Mouse (Mus musculus) thymus, postnatal 10 days (tissue): ENCODE data around the gene Atg16l2.

ENCODE experiments used
- DNase-seq, 2 experiments: peaks; one replicate each; pipeline ENCODE4 v3.0.0; 2021; ENCODE audit warnings: low spot score in 2 of 2

The Atg16l2 gene

DNA sequence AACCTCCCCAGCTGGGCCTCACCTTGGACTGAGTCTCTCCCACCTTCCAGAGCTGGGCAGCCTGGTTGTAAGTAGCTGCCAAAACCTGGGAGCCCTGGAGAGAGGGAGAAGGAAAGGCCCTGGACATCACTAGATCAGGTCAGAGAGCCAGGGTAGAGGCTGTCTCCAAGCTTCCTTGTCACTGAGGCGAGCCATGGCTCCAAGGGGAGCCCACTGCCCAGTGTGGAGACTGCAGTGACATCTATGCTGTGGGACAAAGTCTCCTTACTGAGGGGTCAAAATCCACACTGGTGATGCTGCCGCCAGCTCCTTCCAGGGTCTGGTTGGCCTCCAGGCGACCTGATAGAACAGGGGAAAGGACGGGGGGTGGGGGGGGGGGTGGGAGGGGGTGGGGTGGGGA lies 10.0 kb downstream of the Atg16l2 start:
- DNase-seq, result no peak

DNA sequence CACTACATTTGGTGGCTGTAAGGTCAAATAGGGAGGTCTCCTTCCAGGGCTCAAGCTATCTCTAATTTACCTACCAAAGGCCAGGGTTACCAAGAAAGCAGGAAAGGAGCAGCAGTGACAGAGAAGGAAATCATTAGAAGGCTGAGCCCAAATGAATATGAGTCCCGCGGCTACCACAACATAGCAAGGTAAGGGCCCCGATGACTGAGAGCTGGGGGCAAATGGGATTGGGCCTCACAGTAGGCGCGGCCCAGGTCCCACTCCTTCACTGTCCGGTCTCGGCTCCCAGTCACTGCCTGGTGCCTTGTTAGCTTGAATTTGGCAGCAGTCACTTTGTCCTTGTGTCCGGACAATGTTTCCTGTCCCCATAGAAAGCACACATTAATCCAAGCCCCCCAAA lies 10.4 kb downstream of the Atg16l2 start:
- no peak for DNase-seq

DNA sequence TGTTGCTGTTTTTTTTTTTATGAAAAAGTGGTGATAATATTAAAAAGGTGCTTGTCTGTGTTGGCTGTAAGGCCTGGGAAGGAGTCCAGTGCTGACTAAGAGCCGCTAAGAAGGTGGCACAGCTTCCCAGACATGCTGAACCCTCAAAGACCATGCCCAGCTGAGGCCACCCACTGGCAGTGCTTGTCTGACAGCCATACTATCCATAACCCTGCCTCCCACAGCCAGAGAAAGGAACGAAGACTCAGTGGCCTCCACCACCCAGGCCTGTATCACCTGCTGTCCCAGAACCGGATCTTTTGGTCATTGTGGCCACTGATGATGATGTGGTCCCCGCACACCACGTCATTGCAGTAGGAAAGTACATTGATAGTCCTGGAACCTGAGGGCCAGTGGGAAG lies 10.8 kb downstream of the Atg16l2 start:
- no peak for DNase-seq

DNA sequence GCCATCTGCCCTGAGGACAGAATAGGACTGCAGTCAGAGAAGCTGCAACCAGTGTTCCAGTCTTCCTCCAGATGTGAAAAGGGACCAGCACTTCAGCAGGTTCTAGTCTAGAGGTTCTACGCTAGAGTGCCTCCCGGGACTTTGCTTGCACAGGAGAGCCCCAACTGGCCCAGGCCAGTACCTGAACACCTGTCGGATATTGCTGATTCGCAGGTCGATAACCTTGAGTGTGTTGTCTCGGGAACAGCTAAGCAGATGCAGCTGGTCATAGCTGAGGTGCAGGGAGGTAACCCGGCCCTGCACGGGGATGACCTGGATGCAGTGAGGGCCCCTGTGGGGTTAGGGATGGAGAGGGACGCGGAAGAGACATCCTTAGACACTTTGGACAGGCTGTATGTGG lies 11.7 kb downstream of the Atg16l2 start:
- no peak for DNase-seq

DNA sequence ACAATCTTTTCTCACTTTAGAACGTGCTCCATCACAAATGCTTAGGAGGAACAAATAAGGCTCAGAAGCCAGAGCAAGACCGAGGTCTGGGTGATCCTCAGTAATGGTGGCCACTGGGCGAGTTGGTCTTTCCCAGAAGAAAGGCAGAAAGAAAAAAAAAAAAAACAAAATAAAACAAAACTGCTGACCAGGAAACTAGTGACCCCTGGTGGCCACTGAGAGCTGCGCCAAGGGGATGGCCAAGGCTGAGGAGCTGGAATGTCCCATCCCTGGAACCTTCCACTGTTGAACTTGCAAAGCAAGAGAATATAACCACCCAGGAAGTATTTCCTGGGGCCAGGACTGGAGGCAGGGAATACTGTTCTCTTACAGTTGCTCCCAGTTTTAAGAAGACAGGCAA lies 13.6 kb downstream of the Atg16l2 start:
- DNase-seq, result peak in 1 of 2 experiments; percentile 52

DNA sequence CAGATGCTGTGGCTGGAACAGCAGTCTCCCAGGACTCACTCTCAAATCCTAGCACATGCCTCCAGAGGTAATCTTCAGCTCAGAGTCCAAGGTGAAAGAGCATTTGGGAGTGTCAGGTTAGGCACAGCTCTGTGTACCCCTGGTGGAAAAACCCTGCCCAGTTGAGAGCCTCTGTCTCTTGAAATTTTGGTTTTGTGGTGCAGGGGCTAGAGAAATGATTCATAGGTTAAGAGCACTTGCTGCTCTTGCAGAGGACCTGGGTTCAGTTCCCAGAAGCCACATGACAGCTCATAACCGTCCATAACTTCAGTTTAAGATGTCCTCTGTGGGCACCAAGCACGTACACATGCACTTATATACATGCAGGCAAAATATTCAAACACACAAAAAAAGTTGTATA lies 14.2 kb downstream of the Atg16l2 start:
- DNase-seq, result no peak

DNA sequence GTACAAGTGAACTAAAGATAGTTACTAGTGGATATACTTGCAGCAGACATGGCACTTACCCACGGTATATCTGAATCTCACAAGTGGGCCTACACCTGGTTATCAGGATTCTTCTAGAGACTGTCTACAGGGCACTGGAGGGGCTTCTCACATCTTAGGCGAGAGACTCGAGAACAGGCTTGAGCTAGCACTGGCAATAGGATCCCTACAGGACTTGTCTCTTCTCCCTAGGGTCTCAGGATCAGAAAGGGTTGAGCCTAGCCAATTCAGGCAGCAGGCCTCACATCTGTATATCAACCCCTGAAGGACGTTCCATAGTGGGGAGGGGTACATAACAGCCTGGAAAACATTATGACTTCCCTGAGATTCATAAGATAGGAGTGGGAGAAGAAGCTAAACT lies 15.2 kb downstream of the Atg16l2 start:
- no peak for DNase-seq

DNA sequence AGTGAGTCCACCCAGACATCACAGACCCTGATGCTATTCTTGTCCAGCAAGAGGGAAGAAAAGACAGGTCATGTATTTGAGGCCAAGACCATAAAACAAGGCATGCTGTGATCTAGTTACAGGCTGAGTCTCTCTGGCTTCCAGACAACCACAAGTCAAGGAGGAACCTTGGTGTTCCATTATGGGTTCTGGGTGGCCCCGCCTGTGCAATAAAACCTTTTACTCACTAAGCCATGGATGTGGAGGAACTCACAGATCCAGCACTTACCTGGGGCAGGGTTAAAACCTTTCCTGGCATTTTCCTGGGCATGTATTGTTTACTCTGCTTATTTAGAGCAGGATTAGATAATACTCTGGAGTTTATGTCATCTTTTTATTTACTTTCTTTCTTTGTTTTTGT lies 17.5 kb downstream of the Atg16l2 start:
- DNase-seq, result no peak

DNA sequence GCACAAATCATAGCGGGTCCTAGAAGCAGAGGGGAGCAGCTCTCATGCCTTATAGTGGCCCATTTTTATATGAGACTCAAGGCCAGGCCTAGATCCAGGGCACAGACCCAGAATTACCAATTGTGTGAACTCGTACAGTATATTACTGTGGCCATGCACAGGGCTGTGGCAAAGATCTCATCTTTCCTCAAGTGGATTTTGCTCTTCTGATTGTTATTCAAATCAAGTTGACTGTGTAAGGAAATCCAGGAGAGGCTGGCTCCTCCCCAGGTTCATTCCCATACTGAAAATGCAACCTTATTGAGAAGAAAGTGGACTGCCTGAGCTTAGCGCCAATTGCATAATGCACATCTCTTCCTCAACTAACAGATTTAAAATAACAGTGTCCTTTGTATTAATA lies 19.3 kb downstream of the Atg16l2 start:
- no peak for DNase-seq

DNA sequence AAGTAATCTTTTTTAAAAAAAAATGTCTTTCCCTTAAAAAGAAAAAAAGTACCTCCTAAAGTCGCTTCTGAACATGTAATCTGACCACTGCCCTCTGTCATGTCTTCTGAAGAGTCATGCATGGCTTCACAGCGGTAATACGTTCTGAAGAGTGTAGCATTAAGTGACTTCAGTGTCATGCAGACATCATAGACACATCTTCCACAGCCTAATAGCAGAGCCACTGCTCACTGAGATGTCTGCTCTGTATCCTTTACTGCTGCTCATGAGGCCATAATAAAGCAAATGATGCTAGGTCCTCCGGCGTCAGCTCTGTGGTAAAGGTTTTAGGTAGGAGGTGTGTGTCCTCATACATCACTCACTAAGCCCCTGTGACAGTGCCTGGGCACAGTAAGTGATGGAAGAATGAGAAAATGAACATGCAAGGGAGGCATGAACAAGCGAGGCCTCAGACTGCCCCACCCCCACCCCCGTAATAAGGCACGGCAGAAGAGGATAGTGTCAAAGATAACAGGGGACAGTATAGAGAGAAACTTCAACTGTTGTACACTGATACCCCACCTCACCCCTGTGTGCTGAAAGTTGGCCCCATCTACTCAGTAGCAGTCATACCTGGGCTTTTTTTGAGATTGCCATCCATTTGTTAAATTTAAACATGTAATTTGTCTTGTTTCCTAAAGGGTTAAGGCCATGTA lies 29.4 kb downstream of the Atg16l2 start:
- no peak for DNase-seq

DNA sequence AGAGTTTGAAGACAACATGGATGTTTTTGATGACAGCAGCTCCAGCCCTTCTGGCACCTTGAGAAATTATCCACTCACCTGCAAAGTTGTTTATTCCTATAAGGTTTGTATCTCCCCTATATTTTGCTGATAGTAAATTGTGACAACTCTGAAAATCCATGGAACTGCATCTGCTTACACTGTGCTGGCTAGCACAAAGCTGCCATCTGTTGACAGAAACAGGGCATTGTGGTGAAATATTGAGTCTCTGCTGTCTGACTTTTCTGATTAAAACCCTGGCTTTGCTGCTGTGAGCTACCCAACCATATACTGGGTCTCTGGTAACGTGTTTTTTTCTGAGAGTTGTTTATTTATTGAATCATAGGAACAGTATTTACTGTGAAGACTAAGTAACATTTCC lies 30.4 kb downstream of the Atg16l2 start:
- no peak for DNase-seq

DNA sequence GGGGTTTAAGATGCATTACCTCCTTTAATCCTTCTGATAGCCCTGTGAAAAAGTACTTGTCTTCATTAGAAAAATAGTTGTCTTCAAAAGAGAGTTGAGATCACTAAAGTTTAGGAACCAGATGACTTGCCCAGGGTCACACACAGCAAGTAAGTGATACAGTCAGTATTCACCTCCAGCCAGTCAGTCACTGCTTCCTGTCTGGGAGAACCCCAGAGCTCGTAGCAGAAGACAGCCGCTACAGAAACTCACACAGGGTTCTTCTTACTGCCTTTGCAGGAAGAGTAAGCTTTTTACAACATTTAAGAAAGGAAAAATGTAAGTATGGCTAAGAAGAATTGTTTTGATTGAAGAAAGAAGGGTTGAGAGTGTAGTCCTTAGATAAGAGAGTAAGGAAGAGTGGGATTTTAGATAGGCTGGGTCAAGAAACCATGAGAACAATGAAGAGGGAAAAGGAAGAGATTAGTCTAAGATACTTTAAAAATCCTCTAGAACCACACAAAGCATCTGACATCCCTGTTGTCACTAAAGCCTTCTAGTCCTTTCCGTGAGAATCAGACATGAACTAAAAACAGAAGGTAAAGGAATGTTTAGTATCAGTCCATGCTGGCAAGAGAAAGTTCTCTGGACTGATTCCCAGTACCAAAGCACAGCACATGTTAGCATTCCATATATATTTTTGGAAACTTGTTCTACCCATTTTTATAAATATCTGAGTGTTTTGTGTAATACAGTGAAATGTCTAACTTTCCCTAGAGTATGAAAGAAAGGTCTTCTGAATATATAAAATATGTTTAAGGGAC lies 34.4 kb downstream of the Atg16l2 start:
- DNase-seq, result no peak

DNA sequence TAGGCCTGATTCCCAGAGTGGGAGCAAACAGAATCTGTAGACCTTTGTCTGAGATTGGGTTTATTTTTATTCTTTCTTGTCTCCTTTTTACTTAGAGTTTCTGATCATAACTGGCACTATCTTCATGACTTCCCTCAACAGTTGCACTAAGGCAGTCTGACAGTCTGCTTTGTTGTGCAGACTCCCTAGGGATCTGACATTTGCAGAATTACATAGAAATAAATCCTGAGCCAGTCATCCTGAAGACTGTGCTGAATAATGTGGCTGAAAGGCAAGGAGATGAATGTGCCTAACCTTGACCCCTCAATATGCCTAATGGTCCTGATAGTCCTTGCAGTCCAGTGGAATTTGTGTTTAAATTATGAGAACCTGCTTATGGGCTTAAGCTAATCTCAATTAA lies 38.5 kb downstream of the Atg16l2 start:
- no peak for DNase-seq

DNA sequence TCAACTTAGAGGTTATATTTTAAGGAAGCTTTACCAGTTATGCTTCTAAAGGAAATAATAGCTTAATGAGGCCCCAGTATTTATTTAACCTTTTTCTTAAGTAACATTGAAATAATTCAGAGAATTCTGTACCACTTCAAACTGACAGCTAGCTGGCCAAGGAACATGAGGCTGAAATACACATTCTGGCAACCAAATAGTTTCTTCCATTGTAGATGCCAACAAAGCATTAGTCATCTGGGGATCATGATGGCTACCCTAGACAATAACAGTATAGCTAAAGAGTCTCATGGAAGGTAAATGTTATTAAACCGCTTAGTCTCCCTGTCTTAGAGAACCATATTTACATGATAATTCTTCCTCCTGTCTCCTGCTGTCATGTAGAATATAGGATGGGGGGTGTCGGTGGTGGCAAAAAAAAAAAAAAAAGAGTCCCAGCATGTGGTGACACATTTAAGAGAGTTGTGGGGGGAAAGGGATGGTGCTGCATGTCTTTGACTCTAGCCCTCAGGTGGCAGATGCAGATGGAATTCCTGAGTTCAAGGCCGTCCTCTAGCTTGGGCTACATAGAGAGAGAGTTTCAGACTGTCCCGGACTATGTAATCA lies 40.0 kb downstream of the Atg16l2 start:
- no peak for DNase-seq

DNA sequence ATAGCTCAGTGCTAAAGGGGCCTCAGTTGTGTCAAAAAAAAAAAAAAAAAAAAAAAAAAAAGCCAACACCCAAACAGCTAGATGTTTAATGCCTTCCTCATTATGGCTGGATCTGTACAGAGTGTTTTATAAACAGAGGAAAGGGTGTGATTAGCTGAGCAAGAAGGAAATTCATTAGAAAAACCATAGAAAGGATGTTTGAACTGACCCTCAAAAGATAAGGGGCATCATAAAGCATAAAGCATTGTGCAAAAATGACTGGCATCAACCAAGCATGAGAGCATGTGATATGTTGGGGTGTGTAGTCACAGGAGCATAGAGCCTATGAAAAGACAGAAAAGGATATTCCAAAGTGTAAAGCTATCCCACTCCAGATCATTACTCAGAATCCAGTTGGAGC lies 43.6 kb downstream of the Atg16l2 start:
- no peak for DNase-seq

DNA sequence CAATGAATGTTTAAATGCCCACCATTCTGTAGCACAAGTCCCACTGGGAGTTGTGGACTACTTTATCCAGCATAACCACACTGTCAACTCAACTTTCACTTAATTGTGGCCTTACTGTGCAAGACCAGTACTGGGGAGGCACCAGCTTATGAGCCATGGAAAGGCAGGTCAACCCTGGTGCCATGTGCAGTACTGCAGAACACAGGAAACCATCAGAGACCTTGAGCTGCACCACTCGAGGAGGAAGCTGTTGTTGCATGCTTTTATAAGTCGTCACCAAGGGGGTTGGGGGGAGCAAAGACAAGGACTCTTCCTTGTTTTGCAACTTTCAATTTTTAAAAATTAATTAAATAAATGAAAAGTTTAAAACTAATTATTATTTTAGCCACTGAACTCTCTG lies 49.0 kb downstream of the Atg16l2 start:
- no peak for DNase-seq

DNA sequence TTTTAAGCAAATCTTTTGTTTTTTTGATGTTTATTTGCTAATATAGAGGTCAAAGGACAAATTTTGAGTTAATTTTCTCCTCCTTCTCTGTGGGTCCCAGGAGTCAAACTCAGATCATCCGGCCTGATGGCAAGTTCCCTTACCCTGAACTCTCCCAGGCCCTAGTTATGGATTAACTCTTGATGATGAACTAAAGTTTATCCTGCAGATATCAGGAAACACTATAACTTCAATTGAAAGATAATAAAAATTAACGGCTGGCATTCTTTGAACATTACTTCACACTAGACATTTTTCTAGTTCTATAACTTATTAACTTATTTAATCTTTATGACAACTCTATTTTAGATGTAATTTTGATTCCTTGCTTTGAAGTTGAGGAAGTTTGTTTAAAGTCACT lies 52.9 kb downstream of the Atg16l2 start:
- DNase-seq, result no peak

DNA sequence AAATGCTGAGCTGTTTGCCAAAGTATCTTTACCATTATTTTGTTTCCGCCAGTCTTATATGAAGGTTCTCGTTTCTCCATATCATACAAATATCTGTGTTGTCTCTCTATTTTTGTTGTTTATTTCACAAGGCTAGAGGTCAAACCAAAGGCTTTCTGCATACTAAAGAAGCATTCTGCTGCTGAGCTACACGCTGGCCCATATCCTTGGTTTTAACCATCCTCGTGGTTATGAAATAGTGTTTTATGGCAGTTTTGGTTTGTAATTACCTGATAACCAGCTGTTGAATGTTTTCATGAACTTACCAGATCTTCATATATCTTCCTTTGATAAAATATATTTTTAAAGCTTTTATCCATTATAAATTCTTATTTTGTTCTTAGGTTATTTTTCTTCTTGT lies 53.3 kb downstream of the Atg16l2 start:
- no peak for DNase-seq

DNA sequence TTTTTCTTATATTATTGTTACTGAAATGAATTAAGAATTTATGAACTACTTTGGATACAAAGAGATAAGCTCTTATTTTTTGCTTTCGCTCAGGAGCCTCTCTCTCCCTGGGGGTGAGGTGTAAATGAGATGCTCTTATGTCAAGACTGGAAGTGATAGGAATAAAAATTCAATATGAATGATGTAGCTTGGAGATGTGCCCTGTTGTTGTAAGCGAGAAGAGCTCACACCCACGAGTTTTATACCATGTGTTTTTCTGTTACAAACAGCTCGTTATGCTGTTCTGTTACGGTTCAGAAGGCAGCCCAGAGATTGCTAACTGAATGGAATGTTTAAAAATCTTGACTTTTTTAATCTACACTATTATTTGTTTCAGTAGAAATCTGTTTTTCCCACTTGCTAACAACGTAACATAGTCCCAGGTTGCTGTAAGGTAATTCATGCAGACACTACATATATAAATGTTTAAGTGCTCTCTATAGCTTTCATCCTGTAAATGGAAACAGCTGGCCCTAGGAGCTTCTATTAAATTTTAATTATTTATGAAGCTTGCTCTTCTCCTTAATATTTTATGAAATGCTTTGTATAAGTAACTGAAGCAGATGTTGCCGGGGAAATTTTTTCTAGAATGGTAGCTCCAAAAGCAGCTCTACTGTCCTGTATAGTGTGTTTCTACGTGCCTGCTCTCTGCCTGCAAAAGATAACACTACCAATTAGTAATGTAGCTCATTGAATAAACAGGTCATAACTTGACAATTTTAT lies 65.2 kb downstream of the Atg16l2 start:
- no peak for DNase-seq

DNA sequence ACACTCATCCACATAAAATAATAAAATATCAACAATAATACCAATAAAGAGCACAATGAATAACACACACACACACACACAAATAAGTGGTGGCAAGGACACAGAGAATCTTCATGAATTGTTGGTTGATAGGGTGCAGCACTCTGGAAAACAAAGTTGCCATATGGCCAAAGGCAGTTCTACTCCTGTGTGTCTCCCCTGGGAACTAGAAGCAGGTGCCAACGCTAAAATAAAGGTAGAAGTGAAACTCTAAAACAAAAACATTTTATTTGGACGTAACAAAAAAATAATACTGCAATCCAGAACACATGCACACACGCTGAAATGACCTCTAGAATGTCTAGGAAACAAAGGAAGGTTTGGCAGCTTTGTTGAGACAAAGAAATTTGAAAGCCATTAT lies 69.3 kb downstream of the Atg16l2 start:
- no peak for DNase-seq

DNA sequence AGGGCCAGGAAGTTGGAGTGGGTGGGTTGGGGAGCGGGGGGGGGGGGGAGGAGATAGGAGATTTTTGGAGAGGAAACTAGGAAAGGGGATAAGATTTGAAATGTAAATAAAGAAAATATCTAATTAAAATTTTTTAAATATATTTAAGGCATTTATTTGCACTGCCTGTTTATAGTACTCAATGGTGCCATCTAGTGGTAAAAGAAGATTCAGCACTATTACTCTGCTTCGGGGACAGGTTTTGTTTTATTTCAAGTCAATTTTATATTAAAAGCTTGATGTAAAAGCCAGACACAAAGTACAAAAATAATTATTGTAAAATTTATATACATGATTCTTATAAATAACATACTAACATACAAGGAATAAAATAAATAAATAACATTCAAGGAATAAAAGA lies 70.6 kb downstream of the Atg16l2 start:
- peak in 1 of 2 experiments; percentile 37 for DNase-seq

DNA sequence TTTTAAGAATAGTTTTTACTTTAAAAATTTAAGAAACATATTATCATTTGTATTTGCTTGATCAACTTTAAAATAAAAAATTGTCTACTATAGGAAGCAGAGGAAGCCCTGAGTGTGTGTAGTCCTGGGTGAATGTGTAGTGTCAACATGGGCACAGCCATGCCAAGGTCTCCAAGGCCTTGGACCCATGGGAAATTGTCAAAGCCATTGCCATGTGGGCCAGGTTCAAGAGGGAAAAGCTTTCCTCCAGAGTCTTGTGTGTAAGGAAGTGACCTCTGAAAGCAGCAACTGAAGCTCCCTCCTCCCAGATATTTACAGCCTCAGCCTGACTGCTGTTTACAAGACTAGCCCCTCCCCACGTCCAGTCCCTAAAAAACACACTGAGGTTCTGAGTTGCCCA lies 72.7 kb downstream of the Atg16l2 start:
- no peak for DNase-seq
